In the genomic region with DNA sequence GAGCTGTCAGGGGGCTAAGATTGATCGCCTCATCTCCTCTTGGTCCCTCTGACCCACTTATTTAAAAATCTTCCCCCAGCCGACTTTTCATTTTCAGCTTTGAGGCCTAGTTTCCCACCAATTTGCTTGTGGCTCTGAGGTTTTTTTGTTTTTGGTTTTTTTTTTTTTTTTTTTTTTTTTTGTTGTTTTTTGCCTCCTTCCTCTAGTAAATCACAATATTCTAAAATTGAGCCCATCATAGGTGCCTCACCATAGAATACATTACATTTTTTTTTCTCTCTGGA, we compare ENCODE assay signal across 11 mouse cellular contexts. TPM values are rescaled to one million over a fixed set of nuclear protein-coding genes. Genes with fewer than 3 reads are reported as not detected.
A peak's percentile ranks its signal among the peaks of the same experiment; 100 is the strongest.
DNase-seq lines count a peak whose midpoint lies in the region; ATAC-seq and TF ChIP-seq lines count a peak whose summit lies in the region.
"Had no signal": no experiment of that assay in that cellular context is flagged by ENCODE, and none has a peak within 500 bp of the region (broad histone marks: within the 10 kb centered on the region; RNA-seq: fewer than 3 reads in every experiment).

A gene (plus strand): TSS at position 185 of the 284 bp plus-strand sequence.

- peak within 1 kb of the TSS; percentile 98 for H3K9ac ChIP-seq in lung, embryonic 14.5 days
- peak within 1 kb of the TSS; percentile 98 for H3K9ac ChIP-seq in hindbrain, embryonic 14.5 days
- H3K9ac ChIP-seq in stomach, embryonic 14.5 days (replicated peaks; ENCODE audit: low read depth, low read length) = peak within 1 kb of the TSS; percentile 99
- H3K9ac ChIP-seq: midbrain, embryonic 13.5 days had no signal

- WGBS in lung, embryonic 14.5 days = 15% methylated on average over 2 of the region's 2 CpGs
- 2% methylated on average over 2 of the region's 2 CpGs for WGBS in hindbrain, embryonic 14.5 days
- WGBS in stomach, embryonic 14.5 days = 16% methylated on average over 2 of the region's 2 CpGs

- peak within 1 kb of the TSS; percentile 98 for H3K27ac ChIP-seq in lung, embryonic 14.5 days (ENCODE audit: low read depth)
- H3K27ac ChIP-seq in hindbrain, embryonic 14.5 days = peak within 1 kb of the TSS; percentile 99
- peak within 1 kb of the TSS; percentile 100 for H3K27ac ChIP-seq in stomach, embryonic 14.5 days (ENCODE audit: low read length)
- H3K27ac ChIP-seq: midbrain, embryonic 13.5 days had no signal

- H3K9me3 ChIP-seq in lung, embryonic 14.5 days (ENCODE audit: low read depth, low read length) = no peaks in the 10 kb centered on the region
- H3K9me3 ChIP-seq in hindbrain, embryonic 14.5 days (ENCODE audit: control insufficient read depth, low read length) = no peaks in the 10 kb centered on the region
- no peaks in the 10 kb centered on the region for H3K9me3 ChIP-seq in stomach, embryonic 14.5 days (ENCODE audit: control insufficient read depth, low read depth, low read length)
- H3K9me3 ChIP-seq: midbrain, embryonic 13.5 days had no signal

- peaks cover 5% of the 10 kb centered on the region; the same call in 1 of the 2 replicates for H3K27me3 ChIP-seq in lung, embryonic 14.5 days (ENCODE audit: insufficient read depth, low read length)
- H3K27me3 ChIP-seq in hindbrain, embryonic 14.5 days (ENCODE audit: control insufficient read depth, insufficient read depth, low read length) = peaks cover 50% of the 10 kb centered on the region
- no peaks in the 10 kb centered on the region for H3K27me3 ChIP-seq in stomach, embryonic 14.5 days (ENCODE audit: control insufficient read depth, insufficient read depth, low read length)

- no peak for ATAC-seq in lung, embryonic 14.5 days (ENCODE audit: insufficient read depth)
- ATAC-seq in hindbrain, embryonic 14.5 days (ENCODE audit: low FRiP score) = no peak
- ATAC-seq in stomach, embryonic 14.5 days (ENCODE audit: insufficient number of reproducible peaks, insufficient read depth, low FRiP score, low read depth) = no peak
- ATAC-seq: midbrain, embryonic 13.5 days had no signal

- H3K4me1 ChIP-seq in lung, embryonic 14.5 days (ENCODE audit: insufficient read depth) = peaks cover 24% of the 10 kb centered on the region
- H3K4me1 ChIP-seq in hindbrain, embryonic 14.5 days (replicated peaks; ENCODE audit: control insufficient read depth, insufficient read depth, low read length) = peaks cover 45% of the 10 kb centered on the region
- peaks cover 43% of the 10 kb centered on the region for H3K4me1 ChIP-seq in stomach, embryonic 14.5 days (ENCODE audit: control insufficient read depth, insufficient read depth, low read length)

- TF ChIP-seq CTCF in lung, embryonic 14.5 days (IDR thresholded peaks at IDR 0.05; ENCODE audit: low read depth) = no peak

- H3K4me3 ChIP-seq in lung, embryonic 14.5 days (ENCODE audit: low read depth, low read length) = peak within 1 kb of the TSS; percentile 77
- H3K4me3 ChIP-seq in hindbrain, embryonic 14.5 days (replicated peaks; ENCODE audit: low read length) = peak within 1 kb of the TSS; percentile 68
- H3K4me3 ChIP-seq in stomach, embryonic 14.5 days (ENCODE audit: low read depth, low read length) = peak within 1 kb of the TSS; percentile 79
- H3K4me3 ChIP-seq: midbrain, embryonic 13.5 days had no signal

- H3K4me2 ChIP-seq in lung, embryonic 14.5 days = peak within 1 kb of the TSS; percentile 83
- H3K4me2 ChIP-seq in hindbrain, embryonic 14.5 days (replicated peaks) = peak within 1 kb of the TSS; percentile 71
- peak within 1 kb of the TSS; percentile 86 for H3K4me2 ChIP-seq in stomach, embryonic 14.5 days (replicated peaks; ENCODE audit: low read depth, low read length)
- H3K4me2 ChIP-seq: midbrain, embryonic 13.5 days had no signal

- no peak for DNase-seq in adrenal gland, adult 18-20 months (ENCODE audit: low spot score in 2 of 2)
- no peak for DNase-seq in adrenal gland, adult (ENCODE audit: inconsistent age in 2 of 2, low spot score in 1 of 2)
- no peak for DNase-seq in lung, embryonic 14.5 days
- no peak for DNase-seq in lung, postnatal 25 days (ENCODE audit: low spot score)
- peak; percentile 48 for DNase-seq in hindbrain, embryonic 14.5 days (ENCODE audit: low spot score)
- DNase-seq in thymus, adult 18-20 months = no peak
- no peak for DNase-seq in layer of hippocampus, adult 9-11 months
- DNase-seq: cerebellum, adult 8-10 months; left cerebral cortex, postnatal 4 days had no signal

- peaks cover 33% of the 10 kb centered on the region for H3K36me3 ChIP-seq in lung, embryonic 14.5 days (ENCODE audit: insufficient read depth)
- 0 out of 2 replicates have a peak, but pooled peaks cover 9% of the 10 kb centered on the region for H3K36me3 ChIP-seq in hindbrain, embryonic 14.5 days (replicated peaks; ENCODE audit: control insufficient read depth, insufficient read depth)
- H3K36me3 ChIP-seq in stomach, embryonic 14.5 days (ENCODE audit: control insufficient read depth, insufficient read depth, low read length) = peaks cover 10% of the 10 kb centered on the region; the same call in 1 of the 2 replicates
- H3K36me3 ChIP-seq: midbrain, embryonic 13.5 days had no signal

RNA-seq across cellular contexts. Expression of the gene that starts here (rescaled TPM):
- total RNA-seq in adrenal gland, adult 18-20 months (2021) = 10 to 100 TPM; 17.1 to 21.5 TPM
- 48.9 and 51.6 TPM in 2 replicates for polyA plus RNA-seq in lung, embryonic 14.5 days (2014; fragmentation: Nextera tagmentation; extraction: Ambion mirVana)
- 39.5 and 42.9 TPM in 2 replicates for polyA plus RNA-seq in hindbrain, embryonic 14.5 days (2014; fragmentation: Nextera tagmentation; extraction: Ambion mirVana)
- polyA plus RNA-seq in stomach, embryonic 14.5 days (2014; fragmentation: Nextera tagmentation; extraction: Ambion mirVana) = 23.1 and 25.9 TPM in 2 replicates
- total RNA-seq: left cerebral cortex, postnatal 4 days had no signal
